Mouse (Mus musculus): ENCODE data around the gene Dclk1. TPM values are rescaled to one million over a fixed set of nuclear protein-coding genes. Genes with fewer than 3 reads are reported as not detected.

The Dclk1 gene
- total RNA-seq, 2 experiments from 2014 or later, result not detected

- no peak for ATAC-seq (replicated peaks; ENCODE audit: low FRiP score, poor library complexity, severe bottlenecking)
Measured at GRCm38 (mm10) chr3:55442012-55442645, 200.0 kb downstream of the Dclk1 start.

GRCm38 (mm10) chr3:55443271-55443670, 201.1 kb downstream of the Dclk1 start:
- ATAC-seq (replicated peaks; ENCODE audit: low FRiP score, poor library complexity, severe bottlenecking), result no peak

- ATAC-seq (replicated peaks; ENCODE audit: low FRiP score, poor library complexity, severe bottlenecking), result no peak
Measured at GRCm38 (mm10) chr3:55443725-55444124, 201.6 kb downstream of the Dclk1 start.

- ATAC-seq (replicated peaks; ENCODE audit: low FRiP score, poor library complexity, severe bottlenecking), result no peak
Measured at GRCm38 (mm10) chr3:55446681-55447080, 204.5 kb downstream of the Dclk1 start.

DNA sequence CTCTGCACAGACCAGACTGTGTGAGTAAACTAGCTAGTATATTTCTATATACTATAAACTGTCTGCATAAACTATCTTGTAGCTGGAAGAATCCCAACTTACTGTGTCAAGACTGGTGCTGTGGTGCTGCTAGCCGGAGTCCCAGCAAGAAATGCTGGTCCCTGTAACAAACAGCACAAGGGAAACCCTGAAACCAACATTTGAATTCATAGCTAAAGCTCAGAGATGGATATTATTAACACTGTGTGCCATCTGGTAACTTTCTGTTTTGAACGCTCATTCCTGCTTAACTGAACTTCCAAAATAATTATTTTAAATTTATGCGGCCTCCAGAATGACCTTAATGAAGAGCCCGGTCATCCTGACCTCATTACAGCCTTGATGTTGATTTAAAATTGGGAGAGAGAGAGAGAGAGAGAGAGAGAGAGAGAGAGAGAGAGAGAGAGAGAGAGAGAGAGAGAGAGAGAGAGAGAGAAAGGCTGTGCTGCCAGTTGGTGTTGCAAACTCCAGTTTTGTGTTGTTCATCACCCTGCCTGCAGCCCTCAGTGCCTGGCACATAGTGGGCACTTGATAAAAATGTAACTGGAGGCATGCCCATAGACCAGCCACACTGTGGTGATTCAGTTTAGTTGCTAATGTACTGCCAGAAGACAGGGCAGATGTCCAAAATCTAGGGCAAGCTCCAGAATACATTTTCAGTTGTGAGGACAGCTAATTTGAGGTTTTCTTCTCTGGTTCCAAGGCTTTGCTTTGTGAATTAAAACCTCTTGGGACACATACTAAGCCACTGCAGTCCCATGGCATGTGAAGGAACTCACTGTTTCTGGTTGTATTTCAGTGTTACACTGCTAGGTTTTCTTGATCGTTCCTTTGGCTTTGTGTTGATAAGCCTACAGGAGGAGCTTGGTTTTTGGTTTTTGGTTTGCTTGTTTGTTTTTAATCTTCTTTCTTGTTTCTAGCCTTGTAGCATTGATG, 205.6 kb downstream of the Dclk1 start:
- no peak for ATAC-seq (replicated peaks; ENCODE audit: low FRiP score, poor library complexity, severe bottlenecking)

- ATAC-seq (replicated peaks; ENCODE audit: low FRiP score, poor library complexity, severe bottlenecking), result no peak
Measured at GRCm38 (mm10) chr3:55449148-55449547, 207.0 kb downstream of the Dclk1 start.

DNA sequence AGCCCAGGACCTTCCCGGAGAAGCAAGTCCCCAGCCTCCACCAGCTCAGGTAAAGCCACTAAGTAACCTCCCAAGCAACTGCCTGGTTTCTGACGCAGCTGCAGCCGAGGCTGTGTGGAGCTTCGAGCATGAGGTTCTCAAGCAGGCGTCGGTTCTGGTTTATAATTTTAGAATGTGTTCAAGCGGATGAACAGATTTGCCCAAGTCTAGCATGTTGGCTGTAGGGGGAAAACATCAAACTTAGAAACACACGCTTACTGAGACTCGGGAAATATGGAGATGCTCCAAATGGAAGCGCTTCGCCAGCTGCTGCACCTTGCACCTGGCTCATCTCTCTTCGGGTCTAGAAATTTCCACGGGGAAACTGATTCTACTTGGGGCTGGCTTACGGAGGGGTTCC, 208.9 kb downstream of the Dclk1 start:
- ATAC-seq (replicated peaks; ENCODE audit: low FRiP score, poor library complexity, severe bottlenecking), result no peak

GRCm38 (mm10) chr3:55451877-55452276, 209.7 kb downstream of the Dclk1 start:
- ATAC-seq (replicated peaks; ENCODE audit: low FRiP score, poor library complexity, severe bottlenecking), result no peak

DNA sequence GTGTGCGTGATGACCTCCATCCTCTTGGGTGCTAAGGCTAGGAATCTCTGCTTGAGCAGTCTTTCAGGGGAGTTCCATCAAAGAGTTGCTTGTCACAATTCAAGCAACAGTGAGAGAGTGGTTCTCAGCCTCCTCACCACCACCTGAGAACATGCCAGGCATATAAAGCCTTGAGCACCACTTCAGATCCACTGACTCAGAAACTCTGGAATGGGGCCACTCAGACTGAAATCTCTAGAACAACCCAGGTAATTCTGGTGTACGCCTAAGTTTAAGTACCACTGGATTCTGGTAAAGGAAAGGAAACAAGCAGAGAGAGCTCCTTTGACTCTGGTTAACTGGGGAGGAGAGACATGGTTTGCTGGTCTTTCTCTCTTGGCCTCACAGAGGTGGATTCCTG, 210.3 kb downstream of the Dclk1 start:
- no peak for ATAC-seq (replicated peaks; ENCODE audit: low FRiP score, poor library complexity, severe bottlenecking)

DNA sequence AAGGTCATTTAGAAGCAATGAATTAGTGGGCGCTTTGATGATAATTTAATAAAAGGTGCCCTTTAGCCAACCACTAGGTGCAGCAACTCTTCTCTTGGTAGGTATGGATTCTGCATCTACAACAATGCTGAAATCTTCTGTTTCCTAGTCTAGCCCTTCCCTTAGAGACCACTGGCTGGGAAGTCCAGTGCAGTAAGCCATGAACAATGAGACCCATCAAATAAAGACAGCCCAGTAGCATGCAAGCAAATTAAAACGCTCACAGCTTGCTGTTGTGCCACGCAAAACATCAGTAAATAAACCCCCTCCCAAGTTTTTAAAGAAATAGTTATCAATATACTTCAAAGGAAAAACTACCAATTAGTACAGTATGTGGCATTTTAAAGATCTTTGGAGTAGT, 218.9 kb downstream of the Dclk1 start:
- ATAC-seq (replicated peaks; ENCODE audit: low FRiP score, poor library complexity, severe bottlenecking), result no peak

- no peak for ATAC-seq (replicated peaks; ENCODE audit: low FRiP score, poor library complexity, severe bottlenecking)
Measured at GRCm38 (mm10) chr3:55461685-55462655, 219.8 kb downstream of the Dclk1 start.

DNA sequence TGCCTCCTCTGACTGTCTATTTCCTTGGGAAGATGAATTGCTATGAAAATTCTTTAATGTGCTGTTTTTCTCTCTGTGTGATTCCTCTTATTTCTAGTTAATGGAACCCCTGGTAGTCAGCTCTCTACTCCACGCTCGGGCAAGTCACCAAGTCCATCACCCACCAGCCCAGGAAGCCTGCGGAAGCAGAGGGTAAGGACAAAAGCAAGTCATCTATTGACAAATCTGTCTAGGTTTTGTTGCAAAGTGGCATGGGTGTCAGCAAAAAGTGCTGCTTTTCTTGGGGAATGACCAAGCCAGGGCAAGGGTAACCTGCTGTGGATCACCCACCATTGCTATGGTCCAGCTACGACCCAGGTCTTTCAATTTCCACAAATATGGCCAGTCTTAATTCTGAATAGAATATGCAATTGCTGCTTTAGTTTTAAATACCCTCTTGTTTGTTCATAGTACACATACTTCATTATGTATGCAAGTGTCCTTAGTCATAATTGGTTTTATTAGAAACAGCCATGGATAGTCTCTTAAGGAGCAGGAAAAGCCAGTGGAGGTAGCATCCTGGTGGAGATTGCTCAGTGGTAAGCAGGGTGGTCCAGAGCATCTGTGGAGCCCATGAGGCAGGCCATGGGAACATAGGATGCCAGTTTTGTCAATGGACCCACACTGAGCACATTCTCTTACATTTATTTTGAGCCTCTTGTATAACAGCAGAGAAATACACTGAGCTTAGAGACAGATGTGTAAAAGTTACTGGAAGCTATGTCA, 220.9 kb downstream of the Dclk1 start:
- ATAC-seq (replicated peaks; ENCODE audit: low FRiP score, poor library complexity, severe bottlenecking), result no peak

DNA sequence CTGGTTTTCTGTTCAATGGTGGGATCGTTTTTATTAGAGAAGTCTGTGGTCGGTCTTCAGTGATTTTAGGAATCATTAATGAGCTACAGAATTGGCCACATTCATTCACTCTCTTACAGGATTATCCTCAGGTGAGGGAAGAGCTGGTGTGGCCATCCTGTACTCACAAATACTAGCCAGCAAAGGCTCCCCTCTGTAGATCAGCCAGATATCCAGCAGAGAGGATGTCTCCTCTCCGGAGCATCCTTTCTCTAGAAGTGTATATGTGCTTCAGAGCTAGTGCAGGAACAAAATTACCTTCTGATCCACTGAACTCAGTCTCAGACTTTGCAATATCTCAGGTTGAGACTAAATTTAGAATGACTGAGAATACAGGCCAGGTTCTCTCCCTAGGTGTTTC, 222.1 kb downstream of the Dclk1 start:
- ATAC-seq (replicated peaks; ENCODE audit: low FRiP score, poor library complexity, severe bottlenecking), result no peak

DNA sequence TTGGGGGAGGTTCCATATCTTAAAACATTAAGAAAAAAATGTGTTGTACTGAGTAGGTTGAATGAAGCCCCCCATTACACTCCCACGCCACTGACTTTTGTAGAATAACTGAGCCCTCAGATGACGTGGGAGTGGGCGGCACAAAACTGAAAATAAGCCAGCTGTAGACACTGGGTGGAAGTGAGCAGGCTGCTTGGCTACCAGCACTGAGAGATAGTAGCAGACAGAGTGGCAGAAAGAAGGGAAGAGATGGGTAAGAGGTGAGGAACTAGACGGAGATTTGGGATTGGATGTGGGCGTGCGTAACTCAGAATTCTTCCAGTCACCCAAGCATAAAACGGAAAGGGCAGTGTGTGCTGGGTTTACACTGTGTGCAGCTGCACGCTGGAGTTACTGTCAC, 223.6 kb downstream of the Dclk1 start:
- no peak for ATAC-seq (replicated peaks; ENCODE audit: low FRiP score, poor library complexity, severe bottlenecking)

DNA sequence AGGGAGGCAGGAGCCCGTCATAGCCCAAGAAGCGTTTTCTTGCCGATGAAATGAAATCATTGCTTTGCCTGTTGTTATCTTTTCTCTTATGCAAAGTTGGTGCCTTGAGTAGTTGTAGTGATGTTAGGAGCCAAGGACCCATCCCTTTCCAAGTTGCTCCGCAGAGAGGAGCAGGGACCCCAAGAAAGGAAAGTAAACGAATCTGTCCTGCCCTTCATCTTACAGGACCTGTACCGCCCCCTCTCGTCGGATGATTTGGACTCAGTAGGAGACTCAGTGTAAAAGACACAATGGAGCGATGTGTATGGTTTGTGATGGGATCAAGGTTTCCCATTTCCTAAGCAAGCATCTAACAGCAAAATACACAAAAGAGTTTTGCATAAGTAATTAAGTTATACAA, 224.2 kb downstream of the Dclk1 start:
- no peak for ATAC-seq (replicated peaks; ENCODE audit: low FRiP score, poor library complexity, severe bottlenecking)

DNA sequence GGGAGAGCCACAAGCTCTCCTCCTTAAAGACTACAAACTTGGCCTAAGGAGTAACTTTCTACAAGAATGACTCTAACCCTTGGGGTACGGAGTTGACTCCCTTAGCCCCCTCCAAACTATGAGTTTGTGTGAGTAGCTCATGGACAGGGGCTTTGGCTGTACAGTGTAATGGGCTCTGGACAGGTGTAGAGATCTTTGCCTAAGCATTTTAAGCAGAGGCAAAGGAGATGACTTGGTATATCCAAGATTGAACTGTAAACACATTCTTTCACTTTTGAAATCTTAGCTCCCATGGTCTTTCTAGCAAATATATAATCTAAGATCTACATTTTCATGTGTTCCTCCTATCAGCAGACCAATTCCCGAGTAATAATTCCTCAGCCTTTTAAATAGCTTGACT, 229.9 kb downstream of the Dclk1 start, which contains the start of gene Gm21954:
Gene Gm21954 (minus strand): TSS at position 101 of the 400 bp plus-strand sequence.
- ATAC-seq (replicated peaks; ENCODE audit: low FRiP score, poor library complexity, severe bottlenecking), result no peak

- ATAC-seq (replicated peaks; ENCODE audit: low FRiP score, poor library complexity, severe bottlenecking), result no peak
Measured at GRCm38 (mm10) chr3:55473146-55473545, 231.0 kb downstream of the Dclk1 start.

GRCm38 (mm10) chr3:55476694-55477093, 234.5 kb downstream of the Dclk1 start:
- ATAC-seq (replicated peaks; ENCODE audit: low FRiP score, poor library complexity, severe bottlenecking), result no peak

GRCm38 (mm10) chr3:55479306-55479705, 237.1 kb downstream of the Dclk1 start:
- ATAC-seq (replicated peaks; ENCODE audit: low FRiP score, poor library complexity, severe bottlenecking), result no peak

Data from erythroid progenitor cell, adult 5-6 weeks (primary cell).